Mouse (Mus musculus): Measurements from ENCODE around the gene Cep95.

DNA sequence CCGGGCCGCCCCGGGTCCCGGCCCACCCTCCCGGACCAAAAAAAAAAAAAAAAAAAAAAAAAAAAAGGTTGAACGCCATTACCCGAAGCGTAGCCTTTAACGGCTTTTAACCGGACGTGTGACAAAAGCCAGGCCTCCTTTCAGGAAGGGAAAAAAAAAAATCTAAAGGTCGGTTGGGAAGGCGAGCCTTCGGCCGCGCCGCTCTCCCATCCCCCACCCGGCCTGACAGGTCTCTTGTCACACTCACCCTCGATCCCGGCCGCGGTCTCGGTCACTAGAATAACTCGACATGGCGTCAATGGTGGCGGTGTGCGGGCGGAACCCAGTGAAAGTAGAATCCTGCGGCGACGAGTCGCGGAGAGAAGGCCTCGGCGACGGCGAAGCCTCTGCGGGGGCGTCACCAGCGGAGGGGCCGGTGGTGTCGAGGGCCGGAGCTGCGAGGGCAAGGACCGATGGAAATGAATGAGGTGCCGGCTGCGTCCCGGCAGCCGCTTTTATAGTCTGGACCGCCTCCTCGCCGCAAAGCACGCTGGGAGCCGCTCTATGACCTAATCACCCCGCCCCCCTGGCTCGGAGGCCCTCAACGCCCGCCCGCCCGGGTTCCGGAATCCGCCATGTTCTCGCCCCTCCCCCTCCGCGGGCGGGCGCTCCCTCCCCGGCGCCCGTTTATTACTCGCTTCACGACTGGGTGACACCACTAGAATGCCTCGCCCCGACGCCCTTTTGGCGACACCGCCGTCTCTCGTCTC lies 852 bp upstream of the Cep95 start:
- TF ChIP-seq CTCF (IDR thresholded peaks at IDR 0.05) (no peak), EP300 (IDR thresholded peaks at IDR 0.05) (peak; percentile 78; the same call in 1 of the 2 replicates)

All from lung, postnatal 0 days (tissue).